Mouse (Mus musculus): ENCODE results near the gene Zfr2.
"Not testable (repeated sequence)": the region's sequence is repeated elsewhere in the genome, so short reads cannot be mapped to it uniquely, and the experiment has no call there.

The Zfr2 gene

GRCm38 (mm10) chr10:81202978-81203720 is 29.8 kb upstream of the Zfr2 start:
- no peak for DNase-seq

- DNase-seq = no peak
These were observed 28.8 kb upstream of the Zfr2 start for GRCm38 (mm10) chr10:81204137-81204536.

- no peak for DNase-seq
These were observed 22.8 kb upstream of the Zfr2 start for GRCm38 (mm10) chr10:81210154-81210553.

- DNase-seq = no peak
These were observed 16.7 kb upstream of the Zfr2 start for GRCm38 (mm10) chr10:81216260-81216659.

- no peak for DNase-seq
These were observed 16.1 kb upstream of the Zfr2 start for GRCm38 (mm10) chr10:81216810-81217209.

- DNase-seq = not testable (repeated sequence)
These were observed 15.7 kb upstream of the Zfr2 start for GRCm38 (mm10) chr10:81217267-81217666.

- DNase-seq = no peak
These were observed 15.0 kb upstream of the Zfr2 start for GRCm38 (mm10) chr10:81217964-81218363.

GRCm38 (mm10) chr10:81221402-81222015 is 11.4 kb upstream of the Zfr2 start:
- DNase-seq = no peak

GRCm38 (mm10) chr10:81223731-81224130 is 9.2 kb upstream of the Zfr2 start:
- DNase-seq = not testable (repeated sequence)

GRCm38 (mm10) chr10:81229735-81230437 is 3.1 kb upstream of the Zfr2 start:
- DNase-seq = no peak

- peak; percentile 85 for DNase-seq
These were observed 2.3 kb upstream of the Zfr2 start, which contains the start of gene Atcay for GRCm38 (mm10) chr10:81230438-81231332. TSS of gene Atcay (minus strand) at chr10:81230833.

- DNase-seq = no peak
These were observed 1.5 kb upstream of the Zfr2 start for GRCm38 (mm10) chr10:81231436-81231835.

- no peak for DNase-seq
These were observed 251 bp downstream of the Zfr2 start for GRCm38 (mm10) chr10:81233226-81233585.

- DNase-seq = no peak
These were observed 1.3 kb downstream of the Zfr2 start for GRCm38 (mm10) chr10:81234206-81234605.

- DNase-seq = no peak
These were observed 3.7 kb downstream of the Zfr2 start for GRCm38 (mm10) chr10:81236471-81237268.

- no peak for DNase-seq
These were observed 5.7 kb downstream of the Zfr2 start for GRCm38 (mm10) chr10:81238618-81239017.

- DNase-seq = peak; percentile 59
These were observed 7.9 kb downstream of the Zfr2 start for GRCm38 (mm10) chr10:81240876-81241275.

GRCm38 (mm10) chr10:81242021-81242420 is 9.1 kb downstream of the Zfr2 start:
- DNase-seq = no peak

- DNase-seq = no peak
These were observed 11.2 kb downstream of the Zfr2 start for GRCm38 (mm10) chr10:81244146-81244545.

GRCm38 (mm10) chr10:81244595-81244994 is 11.6 kb downstream of the Zfr2 start:
- DNase-seq = peak; percentile 78

GRCm38 (mm10) chr10:81245166-81245565 is 12.2 kb downstream of the Zfr2 start:
- DNase-seq = no peak

- DNase-seq = no peak
These were observed 14.8 kb downstream of the Zfr2 start for GRCm38 (mm10) chr10:81247804-81248203.
